Mouse (Mus musculus) left cerebral cortex, postnatal 36 days (tissue): Measurements from ENCODE around the gene Nxf3. TPM values are rescaled to one million over a fixed set of nuclear protein-coding genes. Genes with fewer than 3 reads are reported as not detected.

Source experiments
- DNase-seq, 2 experiments: peaks; one replicate each; pipeline ENCODE4 v3.0.0; 2021 to 2022; ENCODE audit warnings: low spot score in 2 of 2, mixed read lengths in 1 of 2
- intact Hi-C: fragments of 180-260 bp; cut with DNase I; formaldehyde crosslinking; loops from one replicate; pipeline ENCODE4 v1.15.1; 2025
- total RNA-seq, 2 experiments: library from RNA; stranded (reverse); gene quantifications; 2 replicates each; pipeline ENCODE4 v1.2.3; 2021

Gene Nxf3
- total RNA-seq: not detected

GRCm38 (mm10) chrX:136085155-136085554, at the start of gene Nxf3:
Gene Nxf3 (minus strand): TSS chrX:136085255.
- no peak for DNase-seq
- intact Hi-C loops: no loop called here

GRCm38 (mm10) chrX:136127744-136128064, 42.6 kb upstream of the Nxf3 start:
- intact Hi-C loops: no loop called here
- peak; percentile 26 to 42 for DNase-seq

DNA sequence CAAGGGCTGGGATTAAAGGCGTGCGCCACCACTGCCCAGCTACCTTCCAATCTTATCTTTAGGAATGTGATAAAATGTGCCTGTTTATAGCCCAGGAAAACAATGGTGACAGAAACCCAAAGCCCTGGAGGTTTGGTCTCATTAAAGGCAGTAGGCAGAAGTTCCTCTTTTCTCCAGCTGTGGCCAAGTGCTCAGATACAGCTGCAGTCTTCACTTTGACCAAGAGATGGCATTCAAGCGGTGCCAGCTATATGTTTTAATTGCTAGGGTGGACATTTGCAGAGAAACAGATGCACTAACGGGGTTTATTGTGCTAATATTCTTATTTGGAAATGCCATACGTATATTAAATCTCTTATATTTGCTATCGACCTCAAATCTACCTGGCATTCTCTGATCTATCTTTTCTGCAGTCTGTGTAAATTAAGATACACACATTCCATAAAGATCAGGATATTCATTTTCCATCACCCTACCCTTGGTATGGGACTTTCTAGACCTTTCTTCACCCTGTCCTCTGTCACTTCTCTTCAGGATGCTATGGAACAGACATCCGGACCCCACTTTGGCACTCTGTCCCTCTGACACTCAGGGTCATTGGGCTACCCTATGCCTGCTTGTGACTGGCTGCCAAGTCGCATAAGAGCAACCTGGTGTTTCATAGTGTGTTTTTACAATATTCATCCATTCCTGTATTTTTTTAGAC, 42.1 kb upstream of the Nxf3 start:
- intact Hi-C loops: no loop called here
- no peak for DNase-seq

- intact Hi-C loops: no loop called here
- peak; percentile 72 to 73 for DNase-seq
Observed at GRCm38 (mm10) chrX:136115419-136115961, 30.4 kb upstream of the Nxf3 start.

- DNase-seq: no peak
- intact Hi-C loops: no loop called here
Observed at GRCm38 (mm10) chrX:136115015-136115414, 30.0 kb upstream of the Nxf3 start.

- peak; percentile 24 to 33 for DNase-seq
- intact Hi-C loops: loop anchor here (2.0 to 5.0 kb wide), 2 partner anchors 41 to 61 kb away; partner anchors contain the start of gene Bex2
Observed at GRCm38 (mm10) chrX:136107942-136108341, 22.9 kb upstream of the Nxf3 start.

DNA sequence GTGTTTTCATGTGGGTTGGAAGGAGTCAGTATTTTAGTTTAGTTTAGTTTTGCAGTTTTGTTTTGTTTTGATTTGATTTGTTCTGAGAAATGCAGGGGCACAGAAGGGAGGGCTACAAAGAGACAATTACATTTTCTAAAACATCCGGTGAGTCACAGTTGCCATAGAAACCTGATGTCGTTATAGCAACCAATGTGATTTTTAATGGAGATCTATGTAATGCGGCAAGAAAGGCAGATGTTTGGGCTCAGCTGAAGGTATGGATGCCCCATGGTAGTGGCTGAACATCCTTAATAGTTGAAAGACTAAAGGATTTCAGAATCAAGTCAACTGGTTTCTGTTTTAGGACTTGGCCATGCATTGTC, 19.7 kb upstream of the Nxf3 start:
- DNase-seq: no peak
- intact Hi-C loops: loop anchor here (5.0 kb wide), 1 partner anchor 37 kb away; the partner anchor contains the start of gene Bex2

- DNase-seq: no peak
- intact Hi-C loops: no loop called here
Observed at GRCm38 (mm10) chrX:136104046-136104723, 19.1 kb upstream of the Nxf3 start.

DNA sequence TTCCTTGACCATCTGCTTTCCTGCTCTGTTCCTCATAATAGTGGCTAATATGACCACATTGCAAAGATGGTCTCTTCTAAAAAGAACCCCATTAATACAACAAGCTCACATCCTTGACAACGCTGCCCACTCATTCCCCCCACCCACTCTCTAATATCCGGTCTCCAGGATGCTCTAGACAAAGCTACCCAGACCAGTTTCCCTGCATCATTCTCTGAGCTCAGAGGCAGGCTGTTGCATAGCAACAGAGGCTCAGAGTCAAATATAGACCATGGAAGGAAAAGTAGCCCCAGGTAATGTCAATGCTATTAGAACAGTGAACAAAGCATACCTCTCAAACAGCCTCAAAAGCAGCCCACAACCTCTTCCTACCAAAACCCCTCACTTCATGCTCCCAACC, 9.4 kb upstream of the Nxf3 start:
- intact Hi-C loops: no loop called here
- no peak for DNase-seq

DNA sequence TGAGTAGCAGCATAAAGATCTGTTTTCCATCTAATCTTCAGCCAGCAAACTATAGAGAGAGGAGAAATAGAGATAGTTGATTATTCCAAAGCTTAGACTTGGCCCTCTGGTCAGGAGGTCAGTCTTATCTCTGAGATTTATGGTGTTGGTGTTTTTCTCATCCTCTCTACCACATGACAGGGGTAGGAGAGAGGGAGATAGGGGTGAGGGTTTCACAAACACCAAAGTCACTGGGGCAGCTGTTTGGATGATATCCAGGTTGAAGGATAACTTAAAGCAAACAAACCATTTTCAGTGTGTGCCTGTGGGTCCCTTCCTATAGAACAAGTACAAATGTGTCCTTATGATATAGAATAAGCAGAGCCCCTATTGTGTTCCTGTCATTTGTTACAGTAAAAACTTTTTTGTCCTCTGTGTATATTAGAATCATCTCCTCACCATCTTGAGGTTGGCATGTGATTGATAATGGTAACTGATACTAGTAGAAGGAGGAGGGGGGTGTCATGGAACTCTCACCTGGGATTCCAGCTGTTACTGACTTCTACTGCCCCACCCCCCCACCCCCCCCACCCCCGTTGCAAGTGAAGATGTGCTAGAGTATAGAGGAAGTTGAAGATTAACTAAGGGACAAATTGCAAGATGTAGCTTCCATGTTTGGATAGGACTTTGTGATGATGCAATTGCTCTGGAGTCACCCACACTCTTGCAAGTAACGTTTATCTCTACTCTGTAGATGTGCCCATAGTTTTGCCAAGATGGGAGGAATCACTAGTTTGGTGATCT, 7.6 kb upstream of the Nxf3 start:
- intact Hi-C loops: no loop called here
- DNase-seq: no peak

DNA sequence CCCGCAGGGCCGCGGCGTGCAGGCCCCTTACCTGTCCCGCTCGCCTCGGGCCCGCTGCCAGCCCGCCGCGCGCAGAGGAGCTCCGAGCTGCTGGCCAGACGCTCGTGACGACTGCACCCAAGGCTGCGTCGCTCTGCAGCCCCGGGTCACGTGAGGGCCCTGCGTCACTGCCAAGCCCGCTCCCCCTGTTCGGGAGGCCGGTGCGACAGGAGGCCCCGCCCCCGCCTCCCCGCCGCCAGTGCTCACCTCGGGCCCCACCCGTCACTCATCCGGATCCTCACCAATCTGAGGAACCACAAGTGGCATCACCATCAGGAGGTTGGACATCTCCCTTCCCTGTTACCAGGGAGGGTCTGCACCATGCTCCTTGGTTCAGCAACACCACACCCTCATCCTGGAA, 17.0 kb downstream of the Nxf3 start, which contains the start of gene Bex2:
Gene Bex2 (minus strand): TSS at position 217 of the 400 bp plus-strand sequence.
- intact Hi-C loops: loop anchor here (5.0 kb wide), 1 partner anchor 39 kb away; no protein-coding TSS in a partner anchor
- peak in 1 of 2 experiments; percentile 49 for DNase-seq

GRCm38 (mm10) chrX:136067201-136067991, 17.7 kb downstream of the Nxf3 start:
- intact Hi-C loops: loop anchor here (5.0 kb wide), 1 partner anchor 40 kb away; no protein-coding TSS in a partner anchor
- peak; percentile 6 to 13 for DNase-seq

DNA sequence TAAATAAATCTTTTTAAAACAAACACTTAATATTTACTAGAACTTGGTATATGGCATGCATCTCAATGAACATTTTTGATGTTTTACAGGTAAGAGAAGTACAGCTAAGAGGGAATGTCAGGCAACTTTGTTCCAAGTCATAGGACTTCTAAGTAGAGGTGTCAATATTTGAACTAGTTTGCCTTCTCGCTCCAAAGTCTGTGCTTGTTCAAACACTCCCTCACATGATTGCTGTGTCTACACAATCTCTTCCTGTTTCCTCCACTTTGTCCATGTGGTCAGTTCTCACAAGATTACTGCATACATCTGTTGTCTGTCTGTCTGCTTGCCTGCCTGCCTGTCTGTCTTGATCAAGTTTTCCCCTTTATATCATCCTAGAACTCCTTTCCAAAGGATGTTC, 24.4 kb downstream of the Nxf3 start:
- intact Hi-C loops: no loop called here
- no peak for DNase-seq

- intact Hi-C loops: no loop called here
- DNase-seq: no peak
Observed at GRCm38 (mm10) chrX:136051219-136051618, 33.8 kb downstream of the Nxf3 start.

DNA sequence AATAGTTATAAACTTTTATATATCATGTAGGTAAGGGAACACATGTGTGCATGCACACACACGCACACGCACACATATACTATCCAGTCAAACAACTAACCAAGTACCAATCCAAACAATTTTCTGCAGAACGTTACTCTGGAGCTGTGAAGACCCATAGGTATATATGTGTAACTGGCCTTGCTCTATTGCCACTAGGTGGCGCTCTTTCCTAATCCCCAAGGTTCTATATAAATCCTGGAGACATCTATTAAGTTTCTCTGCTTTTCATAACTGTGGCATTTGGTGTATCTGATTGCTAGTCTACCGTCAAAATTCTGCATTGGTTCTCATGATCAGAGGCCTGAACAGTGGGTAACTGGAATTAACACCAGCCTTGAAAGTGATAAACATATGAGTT, 37.5 kb downstream of the Nxf3 start:
- intact Hi-C loops: loop anchor here (2.0 to 5.0 kb wide), 2 partner anchors 61 to 275 kb away; no protein-coding TSS in a partner anchor
- DNase-seq: peak; percentile 14 to 47

DNA sequence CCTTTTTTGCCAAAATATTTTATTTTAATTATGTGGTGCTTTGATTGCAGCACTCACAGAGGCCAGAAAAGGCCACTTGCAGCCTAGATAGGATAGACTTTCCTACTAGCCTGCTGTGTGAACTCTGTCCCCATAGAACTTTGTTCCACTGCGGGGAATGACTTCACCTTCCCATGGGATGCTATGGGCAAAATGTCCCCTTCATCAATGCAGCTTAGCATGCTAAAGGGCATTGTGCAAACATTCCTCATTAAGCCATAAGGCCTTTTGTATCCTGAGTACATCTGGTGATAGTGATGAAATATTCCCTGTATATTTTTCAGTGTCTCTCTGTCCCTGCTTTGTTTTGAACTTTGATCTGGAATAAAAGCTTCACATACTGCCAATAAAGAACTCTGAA, 41.3 kb downstream of the Nxf3 start:
- no peak for DNase-seq
- intact Hi-C loops: no loop called here

GRCm38 (mm10) chrX:136032799-136033763, 52.0 kb downstream of the Nxf3 start, which contains the start of gene Arxes1:
Gene Arxes1 (plus strand): TSS chrX:136033367.
- peak; percentile 29 to 32 for DNase-seq
- intact Hi-C loops: loop anchor here (5.0 kb wide), 1 partner anchor 139 kb away; the partner anchor contains the start of gene Tceal8

DNA sequence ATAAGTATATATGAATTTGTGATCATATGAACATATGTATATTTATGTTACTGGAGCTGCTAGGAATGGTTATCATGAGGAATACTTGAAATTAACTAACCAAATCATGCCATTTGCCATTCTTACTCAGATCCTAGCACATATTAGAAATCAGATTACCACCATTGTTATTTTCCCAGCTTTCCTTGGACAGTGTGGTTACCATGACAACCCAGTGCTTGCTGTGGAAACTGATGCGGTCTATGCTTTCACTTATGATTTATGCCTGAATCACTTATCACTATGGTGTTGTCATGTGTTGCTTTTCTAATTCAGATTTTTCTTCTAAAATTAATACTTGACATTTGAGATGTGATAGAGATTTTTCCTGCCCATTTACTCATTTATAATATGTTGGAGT, 54.7 kb downstream of the Nxf3 start:
- intact Hi-C loops: loop anchor here (5.0 kb wide), 1 partner anchor 142 kb away; the partner anchor contains the start of gene Tceal8
- DNase-seq: no peak
